Mouse (Mus musculus) ovary, adult 18-20 months (tissue): ENCODE measurements around the gene Olfr1192-ps1.
"Not testable (repeated sequence)": the region's sequence is repeated elsewhere in the genome, so short reads cannot be mapped to it uniquely, and the experiment has no call there.

ENCODE experiments used
- DNase-seq: peaks from one replicate; pipeline ENCODE4 v3.0.0; 2022; ENCODE audit warnings: low spot score, mixed read lengths

Olfr1192-ps1 gene

GRCm38 (mm10) chr2:88648209-88648608, at the start of gene Olfr1192-ps1:
TSS of gene Olfr1192-ps1 (plus strand) at chr2:88648509.
- DNase-seq: no peak

GRCm38 (mm10) chr2:88640242-88640641, 8.1 kb upstream of the Olfr1192-ps1 start, which contains the start of gene Olfr1191-ps1:
TSS of gene Olfr1191-ps1 (plus strand) at chr2:88640542.
- not testable (repeated sequence) for DNase-seq

GRCm38 (mm10) chr2:88675328-88675727, 27.0 kb downstream of the Olfr1192-ps1 start, which contains the start of gene Olfr1193:
TSS of gene Olfr1193 (plus strand) at chr2:88675628.
- DNase-seq: not testable (repeated sequence)

- no peak for DNase-seq
These were observed 40.8 kb downstream of the Olfr1192-ps1 start, which contains the start of gene Olfr1195 for GRCm38 (mm10) chr2:88689087-88689486. TSS of gene Olfr1195 (minus strand) at chr2:88689187.

- no peak for DNase-seq
These were observed 56.2 kb downstream of the Olfr1192-ps1 start, which contains the start of gene Olfr1196 for GRCm38 (mm10) chr2:88704497-88704896. TSS of gene Olfr1196 (minus strand) at chr2:88704597.
